9 mouse cellular contexts compared by ENCODE assay signal in genomic region chr3:144819219-144819618, GRCm38 (mm10). TPM values are rescaled to one million over a fixed set of nuclear protein-coding genes. Genes with fewer than 3 reads are reported as not detected.
"Had no signal": no experiment of that assay in that cellular context is flagged by ENCODE, and none has a peak within 500 bp of the region (broad histone marks: within the 10 kb centered on the region; RNA-seq: fewer than 3 reads in every experiment).

TSS of gene Clca3a2 (minus strand) at chr3:144819494.

RNA-seq across cellular contexts. Expression of gene Clca3a2, which starts in this region (rescaled TPM):
- total RNA-seq: left cerebral cortex, adult 8-10 months had no signal
- polyA plus RNA-seq: limb, embryonic 12.5 days; liver, embryonic 14.5 days; liver, postnatal 0 days; lung, embryonic 14.5 days; macrophage; midbrain, embryonic 11.5 days; midbrain, embryonic 14.5 days; neural tube, embryonic 12.5 days had no signal
